Mouse (Mus musculus) embryonic facial prominence, embryonic 14.5 days (tissue): Measurements from ENCODE around the gene Cntnap5a. TPM values are rescaled to one million over a fixed set of nuclear protein-coding genes. Genes with fewer than 3 reads are reported as not detected.

Experiments
- ATAC-seq: fragments of 200-750 bp; cut with Nextera tagmentation; 2 replicates; pipeline ENCODE4 v1.8.0; 2017; ENCODE audit warnings: low read depth, moderate number of reproducible peaks, moderate TSS enrichment
- DNase-seq: peaks from one replicate; pipeline ENCODE4 v3.0.0-alpha.2; 2015; ENCODE audit warnings: low spot score
- H3K27ac ChIP-seq: fragments of 300-500 bp; sonication (generic); replicated peaks from 2 replicates; pipeline ENCODE4 v1.5.1; 2014; ENCODE audit warnings: low read depth, mild to moderate bottlenecking, low read length, moderate library complexity
- H3K27me3 ChIP-seq: fragments of 300-500 bp; sonication (generic); replicated peaks from 2 replicates; pipeline ENCODE4 v1.6.1; 2014; ENCODE audit warnings: low read length; ENCODE audit not compliant: control insufficient read depth, insufficient read depth
- H3K36me3 ChIP-seq: fragments of 300-500 bp; sonication (generic); 2 replicates; pipeline ENCODE4 v1.6.1; 2014; ENCODE audit warnings: low read length, mixed read lengths; ENCODE audit not compliant: control insufficient read depth, insufficient read depth
- H3K4me1 ChIP-seq: fragments of 300-500 bp; sonication (generic); 2 replicates; pipeline ENCODE4 v1.6.1; 2014; ENCODE audit warnings: antibody characterized with exemption, low read length; ENCODE audit not compliant: control insufficient read depth, insufficient read depth
- H3K4me2 ChIP-seq: fragments of 300-500 bp; sonication (generic); 2 replicates; pipeline ENCODE4 v1.6.1; 2014; ENCODE audit warnings: low read depth, mild to moderate bottlenecking, low read length, moderate library complexity, mixed read lengths
- H3K4me3 ChIP-seq: fragments of 300-500 bp; sonication (generic); 2 replicates; pipeline ENCODE4 v1.5.1; 2014; ENCODE audit warnings: low read depth, mild to moderate bottlenecking, low read length
- H3K9ac ChIP-seq: fragments of 300-500 bp; sonication (generic); 2 replicates; pipeline ENCODE4 v1.6.1; 2014; ENCODE audit warnings: low read depth, mild to moderate bottlenecking, low read length, moderate library complexity, mixed read lengths
- H3K9me3 ChIP-seq: fragments of 300-500 bp; sonication (generic); 2 replicates; pipeline ENCODE4 v1.6.1; 2016; ENCODE audit warnings: low read length; ENCODE audit not compliant: control insufficient read depth
- WGBS: fragments of 180-500 bp; shearing (Covaris S2); extraction: QIAGEN DNeasy Blood & Tissue Kit; methylation state at CpG from one replicate; pipeline ENCODE4 v1.1.7; 2014; 5-methylcytosine and 5-hydroxymethylcytosine counted together
- polyA plus RNA-seq: library from polyadenylated mRNA; unstranded; fragments of >200 nt; fragmentation: Nextera tagmentation; extraction: Ambion mirVana; gene quantifications from 2 replicates; pipeline ENCODE4 v1.2.1, GENCODE M21; 2014

The Cntnap5a gene
- polyA plus RNA-seq = 0.04 TPM in 2 replicates

DNA sequence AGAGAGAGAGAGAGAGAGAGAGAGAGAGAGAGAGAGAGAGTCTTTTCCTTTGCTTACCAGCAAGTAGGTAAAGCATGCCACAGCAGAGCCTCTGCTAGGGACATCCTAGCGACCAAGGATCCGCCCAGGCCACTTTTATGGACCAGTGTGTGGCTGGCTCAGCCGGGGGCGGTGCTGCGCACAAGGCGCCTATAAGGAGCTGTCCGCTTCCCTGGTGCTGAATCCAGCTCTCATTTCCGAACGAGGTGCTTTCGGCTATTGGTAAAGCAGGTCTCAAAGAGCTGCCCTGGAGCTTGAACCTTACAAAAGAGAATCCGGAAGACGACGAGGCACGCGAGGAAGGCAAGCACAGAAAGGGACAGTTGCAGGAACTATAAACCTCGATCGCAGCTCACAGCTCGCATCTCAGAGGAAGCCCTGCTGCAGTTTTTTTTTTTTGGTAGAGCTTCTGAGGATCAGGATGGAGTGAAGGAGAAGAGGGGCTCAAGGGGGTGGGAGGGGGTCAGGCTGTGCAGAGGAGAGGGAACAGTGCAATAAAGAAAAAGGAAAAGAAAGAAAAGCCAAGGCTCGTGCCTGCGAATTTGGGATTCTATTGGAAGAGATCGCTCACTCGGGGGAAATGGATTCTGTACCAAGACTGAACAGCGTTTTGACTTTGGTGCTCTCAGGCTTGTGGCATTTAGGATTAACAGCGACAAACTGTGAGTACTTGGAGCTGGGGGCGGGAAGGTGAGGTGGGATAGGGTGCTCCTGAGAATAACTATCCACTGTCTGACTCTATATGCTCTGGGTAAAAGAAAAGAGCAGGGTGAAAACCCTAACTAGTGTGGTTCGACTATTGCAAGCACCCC, at the start of gene Cntnap5a:
Cntnap5a (plus strand) TSS at position 239 of the 851 bp plus-strand sequence.
- 13% methylated on average over 26 of the region's 26 CpGs for WGBS
- Histone ChIP-seq H3K9me3 (no peaks in the 10 kb centered on the region), H3K36me3 (no peaks in the 10 kb centered on the region), H3K27ac (no peak within 1 kb of the TSS), H3K4me2 (no peak within 1 kb of the TSS), H3K9ac (no peak within 1 kb of the TSS), H3K4me3 (no peak within 1 kb of the TSS), H3K4me1 (no peaks in the 10 kb centered on the region), H3K27me3 (no peaks in the 10 kb centered on the region)
- ATAC-seq (0 out of 2 replicates have a peak, but pooled peaks have one; percentile 62), DNase-seq (peak; percentile 84)

DNA sequence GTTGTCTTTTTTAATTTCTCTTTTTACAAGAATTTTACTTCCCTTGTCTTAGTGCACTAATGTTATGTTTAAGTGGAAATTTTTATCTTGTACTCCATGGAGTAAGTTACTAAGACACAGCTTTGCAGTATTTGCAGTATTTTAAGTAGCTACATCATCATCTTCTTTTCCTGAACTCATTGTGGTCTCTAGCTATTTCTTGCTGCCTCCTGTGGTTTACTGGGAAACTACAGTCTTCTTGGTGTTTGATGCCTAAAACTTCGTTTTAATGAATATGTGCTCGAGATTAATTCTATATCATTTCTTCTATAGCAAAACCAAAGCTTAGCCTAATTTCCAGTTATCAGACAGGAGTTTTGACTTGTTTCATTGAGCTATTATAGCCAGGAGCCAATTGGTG, 37.6 kb upstream of the Cntnap5a start:
- Histone ChIP-seq H3K9ac (no peak overlapping the region), H3K27me3 (no peaks in the 10 kb centered on the region), H3K36me3 (no peaks in the 10 kb centered on the region), H3K4me2 (no peak overlapping the region), H3K4me3 (no peak overlapping the region), H3K27ac (no peak overlapping the region), H3K4me1 (no peaks in the 10 kb centered on the region), H3K9me3 (no peaks in the 10 kb centered on the region)
- WGBS = 64% methylated on average over 2 of the region's 2 CpGs
- DNase-seq (no peak), ATAC-seq (no peak)

DNA sequence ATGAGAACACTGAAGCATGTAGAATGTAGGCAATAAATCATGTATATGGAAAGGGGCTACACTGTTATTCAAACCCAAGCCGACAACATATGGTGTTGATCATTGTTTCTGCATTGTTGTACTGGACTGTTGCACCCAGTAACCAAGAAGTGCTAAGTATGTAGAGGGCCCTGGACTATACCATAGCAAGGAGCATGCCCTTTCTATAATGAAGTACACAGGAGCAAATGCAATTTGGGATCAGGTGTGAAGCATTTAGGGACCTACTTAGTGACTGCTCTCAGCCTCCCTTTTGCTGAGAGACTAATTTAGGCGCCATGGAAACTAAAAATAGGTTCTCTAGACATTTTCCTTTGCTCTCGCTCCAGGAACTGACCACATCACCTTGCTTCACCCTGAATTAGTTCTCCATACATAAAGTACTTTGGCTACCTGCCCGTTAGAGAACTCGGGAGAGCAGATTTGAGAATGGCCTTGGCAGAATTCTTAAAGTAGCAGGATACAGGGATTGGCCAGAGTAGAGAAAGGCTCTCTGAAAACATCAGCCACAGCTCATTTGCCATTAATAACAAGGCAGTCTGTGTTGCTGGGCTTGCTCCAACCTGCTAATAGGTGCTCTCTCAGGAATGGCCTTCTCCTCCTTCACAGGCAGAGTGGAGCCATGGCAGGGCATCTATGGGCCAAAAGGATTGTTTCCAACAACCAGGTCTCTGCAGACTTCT, 26.1 kb upstream of the Cntnap5a start:
- ATAC-seq (no peak; the same call in 1 of the 2 replicates), DNase-seq (peak; percentile 34)
- Histone ChIP-seq H3K36me3 (no peaks in the 10 kb centered on the region), H3K9ac (no peak overlapping the region), H3K27me3 (no peaks in the 10 kb centered on the region), H3K4me1 (no peaks in the 10 kb centered on the region), H3K9me3 (no peaks in the 10 kb centered on the region), H3K4me3 (no peak overlapping the region), H3K4me2 (no peak overlapping the region), H3K27ac (no peak overlapping the region)
- WGBS = 71% methylated on average over 5 of the region's 5 CpGs

DNA sequence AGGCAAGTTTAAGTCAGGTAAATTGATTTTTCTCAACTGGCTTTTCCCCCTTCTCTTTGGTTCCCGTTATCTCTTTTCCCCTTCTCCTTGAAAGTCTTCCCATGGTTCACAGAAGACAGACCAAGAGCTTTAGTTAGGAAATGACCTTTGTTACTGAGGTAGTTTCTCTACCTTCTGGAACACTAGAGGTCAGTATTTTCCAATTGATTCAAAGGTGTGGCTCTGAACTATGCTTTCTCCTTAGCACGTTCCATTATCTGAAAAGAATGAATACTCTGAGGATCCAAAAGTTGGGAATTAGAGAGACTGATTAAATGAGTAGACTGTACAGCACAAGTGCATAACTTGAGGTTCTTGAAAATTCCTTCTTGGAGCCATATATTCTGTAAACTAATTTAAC, 1.9 kb downstream of the Cntnap5a start:
- Histone ChIP-seq H3K9me3 (no peaks in the 10 kb centered on the region), H3K4me3 (no peak overlapping the region), H3K36me3 (no peaks in the 10 kb centered on the region), H3K9ac (no peak overlapping the region), H3K4me1 (no peaks in the 10 kb centered on the region), H3K27me3 (no peaks in the 10 kb centered on the region), H3K27ac (no peak overlapping the region), H3K4me2 (no peak overlapping the region)
- 25% methylated on average over 2 of the region's 2 CpGs for WGBS
- DNase-seq (no peak), ATAC-seq (no peak)

DNA sequence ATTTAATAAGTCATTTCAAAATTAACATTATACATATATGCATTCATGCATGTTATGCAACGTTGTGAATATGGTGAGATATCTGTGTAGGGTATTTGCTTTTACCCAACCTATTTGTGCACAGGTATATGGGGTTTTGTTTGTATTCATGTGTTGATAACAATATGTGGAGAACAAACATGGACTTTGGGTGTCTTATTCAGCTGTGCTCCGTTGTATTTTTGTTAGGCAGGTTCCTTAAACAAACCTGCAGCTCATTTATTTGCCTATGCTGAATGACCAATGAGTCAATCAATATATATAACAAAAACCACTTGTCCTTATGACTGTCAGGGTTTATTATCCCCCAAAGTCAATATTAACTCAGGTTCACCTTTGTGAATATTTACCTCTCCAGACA, 15.2 kb downstream of the Cntnap5a start:
- ATAC-seq (no peak), DNase-seq (no peak)
- WGBS = 61% methylated on average over 2 of the region's 2 CpGs
- Histone ChIP-seq H3K9me3 (no peaks in the 10 kb centered on the region), H3K36me3 (no peaks in the 10 kb centered on the region), H3K9ac (no peak overlapping the region), H3K4me3 (no peak overlapping the region), H3K27me3 (no peaks in the 10 kb centered on the region), H3K27ac (no peak overlapping the region), H3K4me2 (no peak overlapping the region), H3K4me1 (no peaks in the 10 kb centered on the region)

DNA sequence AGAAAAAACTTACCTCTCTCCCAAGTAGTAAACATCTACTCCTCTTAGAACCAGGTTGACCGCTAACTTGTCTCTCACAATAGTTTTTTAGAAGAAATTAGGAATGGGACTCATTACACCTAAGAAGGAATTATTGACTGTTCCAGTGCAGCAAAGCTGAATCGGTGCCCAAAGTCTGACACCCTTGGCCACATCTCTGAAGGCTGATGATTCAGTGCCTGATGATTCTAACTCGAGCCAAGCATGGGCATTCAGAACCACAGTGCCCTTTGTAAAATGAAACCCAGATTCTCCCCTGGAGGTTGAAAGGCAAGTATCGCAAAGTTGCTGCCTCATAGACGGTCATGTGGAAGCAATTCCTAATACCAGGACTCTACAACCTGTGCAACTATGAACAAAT, 58.0 kb downstream of the Cntnap5a start:
- Histone ChIP-seq H3K27me3 (no peaks in the 10 kb centered on the region), H3K9me3 (no peaks in the 10 kb centered on the region), H3K4me1 (no peaks in the 10 kb centered on the region), H3K36me3 (no peaks in the 10 kb centered on the region), H3K27ac (no peak overlapping the region), H3K4me2 (no peak overlapping the region), H3K4me3 (no peak overlapping the region), H3K9ac (no peak overlapping the region)
- ATAC-seq = no peak
- no peak for DNase-seq
- WGBS = 80% methylated on average over 5 of the region's 5 CpGs

DNA sequence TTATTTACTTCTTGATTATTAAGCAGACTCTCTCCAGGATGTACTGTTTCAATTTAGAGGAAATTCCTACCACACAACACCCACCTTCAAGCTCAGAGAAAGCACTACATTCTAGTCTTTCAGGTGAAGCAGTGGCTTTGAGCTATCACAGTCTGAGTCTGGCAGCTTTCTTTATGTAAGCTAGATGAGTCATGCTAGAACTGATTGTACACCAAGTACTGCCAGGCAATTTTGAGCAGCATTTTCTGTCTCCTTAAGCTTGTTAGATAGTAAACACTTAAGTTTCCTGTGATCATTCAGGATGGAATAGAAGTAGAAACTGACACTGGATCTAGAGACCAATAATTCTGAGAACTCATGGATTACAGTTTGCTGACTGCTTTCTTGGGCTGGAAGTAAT, 61.0 kb downstream of the Cntnap5a start:
- H3K4me1 ChIP-seq = no peaks in the 10 kb centered on the region
- no peaks in the 10 kb centered on the region for H3K36me3 ChIP-seq
- H3K4me3 ChIP-seq = no peak overlapping the region
- H3K27ac ChIP-seq = no peak overlapping the region
- H3K9ac ChIP-seq = no peak overlapping the region
- DNase-seq = no peak
- H3K27me3 ChIP-seq = no peaks in the 10 kb centered on the region
- no peaks in the 10 kb centered on the region for H3K9me3 ChIP-seq
- no peak for ATAC-seq
- no peak overlapping the region for H3K4me2 ChIP-seq

DNA sequence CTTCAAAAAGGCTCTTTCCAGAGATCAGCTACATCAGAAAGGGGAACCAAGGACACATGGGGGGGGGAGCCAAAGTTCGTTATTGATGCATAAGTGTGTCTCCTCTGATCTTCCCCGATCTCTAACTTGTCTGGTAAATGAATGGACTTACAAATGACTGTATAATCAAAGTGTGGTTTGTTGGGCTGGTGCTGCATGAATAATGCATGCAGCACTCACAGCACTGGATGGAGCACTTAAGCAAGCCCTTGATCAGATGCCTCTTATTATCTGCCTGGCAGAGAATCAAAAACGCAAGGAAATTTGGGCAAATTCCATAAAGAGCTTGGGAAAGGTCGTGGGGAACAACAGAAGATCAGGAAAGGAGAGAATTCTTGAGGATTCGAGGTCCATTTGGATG, 100.2 kb downstream of the Cntnap5a start:
- H3K9ac ChIP-seq = no peak overlapping the region
- DNase-seq (peak; percentile 1), ATAC-seq (no peak)
- H3K4me1 ChIP-seq = no peaks in the 10 kb centered on the region
- H3K9me3 ChIP-seq = no peaks in the 10 kb centered on the region
- H3K27ac ChIP-seq = no peak overlapping the region
- no peaks in the 10 kb centered on the region for H3K36me3 ChIP-seq
- H3K27me3 ChIP-seq = no peaks in the 10 kb centered on the region
- H3K4me3 ChIP-seq = no peak overlapping the region
- no peak overlapping the region for H3K4me2 ChIP-seq
- 57% methylated on average over 5 of the region's 5 CpGs for WGBS
